Mouse (Mus musculus): ENCODE measurements at regions not wholly inside any gene's neighbourhood (a gene's known extent, or its start where the extent isn't known, plus 50 kb on each side); places are given as distances from the start of the nearest gene placed in this dataset.

DNA sequence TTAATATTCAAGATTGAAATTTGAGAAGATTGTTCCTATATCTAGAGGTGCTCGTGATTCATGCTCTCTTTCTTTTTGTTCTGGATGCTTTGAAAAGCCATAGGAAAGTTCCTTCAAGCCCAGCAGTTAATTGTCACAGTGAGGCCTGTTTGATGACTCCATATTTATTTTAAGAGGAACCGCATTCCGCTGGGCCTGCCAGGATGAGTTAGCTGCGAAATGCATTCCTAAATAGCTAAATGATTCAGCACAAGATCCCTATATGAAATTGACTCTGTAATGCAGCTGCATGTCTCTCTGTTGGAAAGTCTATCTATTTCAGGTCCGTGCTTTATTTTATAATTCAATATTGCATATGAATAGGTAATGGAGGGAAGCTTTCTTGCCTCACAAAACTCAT, 511.9 kb upstream of the Adgra3 start:
- DNase-seq, result no peak

GRCm38 (mm10) chr5:50551125-50551524, 492.3 kb upstream of the Adgra3 start:
- no peak for DNase-seq

GRCm38 (mm10) chr5:50512539-50512938, 453.7 kb upstream of the Adgra3 start:
- no peak for DNase-seq

- DNase-seq, result no peak
These were observed 451.1 kb upstream of the Adgra3 start for GRCm38 (mm10) chr5:50509696-50510421.

GRCm38 (mm10) chr5:50490223-50490622, 431.4 kb upstream of the Adgra3 start:
- DNase-seq, result no peak

GRCm38 (mm10) chr5:50476985-50477384, 418.2 kb upstream of the Adgra3 start:
- DNase-seq, result peak; percentile 43

- DNase-seq, result no peak
These were observed 402.7 kb upstream of the Adgra3 start for GRCm38 (mm10) chr5:50461491-50461890.

DNA sequence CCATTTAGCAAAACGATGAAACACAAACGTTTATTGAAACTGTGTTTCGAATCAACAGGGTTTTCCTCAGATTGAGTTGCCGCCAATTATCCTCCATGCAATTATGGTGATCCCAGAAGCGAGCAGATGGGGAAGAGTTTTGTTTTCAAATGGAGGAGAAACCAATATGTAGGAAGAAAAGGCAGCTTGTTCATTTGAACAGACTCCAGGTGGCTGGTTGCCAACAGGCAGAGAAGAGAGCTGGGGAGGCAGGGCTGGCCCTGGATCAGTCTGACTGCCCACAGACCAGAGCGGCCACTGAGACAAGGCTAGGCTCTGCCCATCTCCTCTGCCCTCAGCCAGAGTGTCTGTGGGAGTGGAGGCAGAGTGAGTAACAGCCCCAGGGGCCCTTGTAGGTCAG, 398.8 kb upstream of the Adgra3 start:
- DNase-seq, result no peak

DNA sequence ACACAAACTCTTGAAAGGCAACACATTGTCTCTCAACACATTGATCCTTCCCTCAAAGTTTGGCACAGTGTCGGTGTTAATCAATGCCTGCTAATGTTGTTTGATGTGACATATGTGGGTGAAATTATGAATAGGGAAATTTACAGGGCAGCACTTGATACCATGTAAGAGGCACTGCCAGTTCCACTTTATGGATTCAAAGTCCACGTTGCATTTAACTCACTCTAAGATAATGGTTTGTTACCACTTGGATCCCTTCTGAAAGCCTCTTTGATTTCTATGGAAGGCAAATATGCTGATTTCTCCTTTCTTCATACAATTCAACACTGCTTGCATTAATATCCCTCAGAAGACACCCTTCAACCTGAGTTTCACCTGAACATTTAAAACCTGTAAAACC, 395.6 kb upstream of the Adgra3 start:
- no peak for DNase-seq

DNA sequence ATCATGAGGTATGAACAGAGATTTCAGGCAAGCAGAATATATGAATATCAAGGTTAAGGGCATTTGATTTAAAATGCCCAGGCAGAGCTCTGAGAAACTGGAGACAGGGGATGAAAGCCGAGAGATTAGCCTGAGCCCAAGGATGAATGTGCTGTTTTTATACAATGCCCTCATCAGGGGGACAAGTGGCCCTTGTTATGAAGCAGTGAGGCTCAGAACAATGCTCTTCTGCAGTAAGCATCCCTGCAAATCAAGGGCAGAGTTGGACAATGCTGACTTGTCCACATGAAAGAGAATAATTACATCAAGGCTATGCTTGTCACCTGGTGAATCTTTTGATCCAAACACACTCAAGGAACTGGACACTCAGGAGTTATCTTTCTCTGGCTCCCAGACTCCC, 348.1 kb upstream of the Adgra3 start:
- no peak for DNase-seq

- no peak for DNase-seq
These were observed 347.7 kb upstream of the Adgra3 start for GRCm38 (mm10) chr5:50406520-50406919.

All from lung, postnatal 36 days (tissue).